Mouse (Mus musculus): Measurements from ENCODE around the gene Prdm1. TPM values are rescaled to one million over a fixed set of nuclear protein-coding genes. Genes with fewer than 3 reads are reported as not detected.

Prdm1 gene
- polyA plus RNA-seq, 1 experiment: 0.29 TPM

DNA sequence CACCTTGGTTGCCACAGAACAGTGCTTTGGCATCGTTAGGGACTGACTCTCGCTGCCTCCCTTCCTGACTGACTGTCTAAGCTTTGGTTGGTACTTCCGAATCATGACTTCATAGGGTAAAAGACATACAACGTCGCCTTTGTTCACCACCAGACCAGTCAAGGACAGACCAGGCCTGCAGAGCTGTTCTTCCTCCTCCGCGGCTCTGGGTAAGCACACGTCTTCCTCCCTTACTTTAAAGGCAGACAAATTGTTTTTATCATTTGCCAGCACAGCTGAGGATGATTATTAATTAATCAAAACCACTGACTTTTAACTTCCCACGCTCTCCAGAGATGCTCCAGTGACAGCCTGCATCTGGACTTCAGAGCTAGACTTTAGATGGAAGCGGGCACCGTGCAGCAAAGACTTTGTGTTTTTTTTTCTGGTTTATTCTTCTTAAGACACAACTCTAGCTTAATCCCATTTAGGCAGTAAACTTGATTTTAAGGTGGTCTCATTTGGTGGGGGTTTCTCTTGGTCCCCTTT is 139.5 kb downstream of the Prdm1 start:
- Histone ChIP-seq H3K27ac (ENCODE audit: insufficient read depth, low read length) (no peak overlapping the region), H3K4me3 (replicated peaks; ENCODE audit: insufficient read depth, low read depth, low read length) (no peak overlapping the region), H3K4me1 (ENCODE audit: control insufficient read depth, insufficient read depth, low read length) (no peaks in the 10 kb centered on the region), H3K27me3 (ENCODE audit: control insufficient read depth, insufficient read depth, low read length) (no peaks in the 10 kb centered on the region)
- TF ChIP-seq POLR2A (IDR thresholded peaks at IDR 0.05; ENCODE audit: borderline replicate concordance, insufficient read depth, low read length) (no peak), CTCF (IDR thresholded peaks at IDR 0.05; ENCODE audit: borderline replicate concordance, insufficient read depth, low read depth, low read length) (no peak)
- no peak for DNase-seq
- WGBS: 81% methylated on average over 11 of the region's 11 CpGs

Data from cerebellum, adult 2 months (tissue).